Mouse (Mus musculus): ENCODE results near the gene Slc22a12. TPM values are rescaled to one million over a fixed set of nuclear protein-coding genes. Genes with fewer than 3 reads are reported as not detected.

The Slc22a12 gene
- polyA plus RNA-seq, 1 experiment from 2014 or later = not detected

- 81% methylated on average over 4 of the region's 4 CpGs for WGBS
- ATAC-seq (ENCODE audit: low read depth) = no peak
Measured at GRCm38 (mm10) chr19:6551215-6551614, 8.4 kb upstream of the Slc22a12 start.

GRCm38 (mm10) chr19:6549566-6549965 is 6.7 kb upstream of the Slc22a12 start:
- no peak for ATAC-seq (ENCODE audit: low read depth)
- H3K27ac ChIP-seq (replicated peaks) = no peak overlapping the region
- no peak overlapping the region for H3K9ac ChIP-seq
- H3K9me3 ChIP-seq = no peaks in the 10 kb centered on the region
- no peaks in the 10 kb centered on the region for H3K36me3 ChIP-seq
- WGBS = 77% methylated on average over 11 of the region's 11 CpGs
- no peaks in the 10 kb centered on the region for H3K27me3 ChIP-seq
- H3K4me1 ChIP-seq (replicated peaks) = peaks cover 8% of the 10 kb centered on the region; the same call in 1 of the 2 replicates
- H3K4me2 ChIP-seq = no peak overlapping the region
- no peak overlapping the region for H3K4me3 ChIP-seq

More at GRCm38 (mm10) chr19:6551215-6551614, 8.4 kb upstream of the Slc22a12 start:
- Histone ChIP-seq H3K9me3 (no peaks in the 10 kb centered on the region), H3K27me3 (no peaks in the 10 kb centered on the region), H3K4me3 (no peak overlapping the region), H3K4me2 (no peak overlapping the region), H3K9ac (no peak overlapping the region), H3K36me3 (no peaks in the 10 kb centered on the region), H3K27ac (replicated peaks) (no peak overlapping the region), H3K4me1 (replicated peaks) (peaks cover 8% of the 10 kb centered on the region; the same call in 1 of the 2 replicates)

GRCm38 (mm10) chr19:6548431-6549410 is 5.9 kb upstream of the Slc22a12 start:
- no peak overlapping the region for H3K4me2 ChIP-seq
- no peaks in the 10 kb centered on the region for H3K36me3 ChIP-seq
- no peaks in the 10 kb centered on the region for H3K9me3 ChIP-seq
- no peaks in the 10 kb centered on the region for H3K27me3 ChIP-seq
- no peak overlapping the region for H3K4me3 ChIP-seq
- ATAC-seq (ENCODE audit: low read depth) = no peak
- peaks cover 1% of the 10 kb centered on the region; the same call in 1 of the 2 replicates for H3K4me1 ChIP-seq (replicated peaks)
- no peak overlapping the region for H3K27ac ChIP-seq (replicated peaks)
- WGBS = 76% methylated on average over 16 of the region's 16 CpGs
- H3K9ac ChIP-seq = no peak overlapping the region

GRCm38 (mm10) chr19:6547801-6548200 is 5.0 kb upstream of the Slc22a12 start:
- H3K9me3 ChIP-seq = no peaks in the 10 kb centered on the region
- no peak for ATAC-seq (ENCODE audit: low read depth)
- no peaks in the 10 kb centered on the region; the same call in 1 of the 2 replicates for H3K4me1 ChIP-seq (replicated peaks)
- no peaks in the 10 kb centered on the region for H3K27me3 ChIP-seq
- WGBS = 88% methylated on average over 5 of the region's 5 CpGs
- no peak overlapping the region for H3K9ac ChIP-seq
- no peak overlapping the region for H3K4me3 ChIP-seq
- no peak overlapping the region for H3K27ac ChIP-seq (replicated peaks)
- H3K4me2 ChIP-seq = no peak overlapping the region
- H3K36me3 ChIP-seq = no peaks in the 10 kb centered on the region

- H3K4me1 ChIP-seq (replicated peaks) = no peaks in the 10 kb centered on the region; the same call in 1 of the 2 replicates
- H3K4me3 ChIP-seq = no peak overlapping the region
- H3K27me3 ChIP-seq = no peaks in the 10 kb centered on the region
- no peak for ATAC-seq (ENCODE audit: low read depth)
- H3K4me2 ChIP-seq = no peak overlapping the region
- no peak overlapping the region for H3K9ac ChIP-seq
- H3K9me3 ChIP-seq = no peaks in the 10 kb centered on the region
- H3K36me3 ChIP-seq = no peaks in the 10 kb centered on the region
- no peak overlapping the region for H3K27ac ChIP-seq (replicated peaks)
- 77% methylated on average over 1 of the region's 1 CpGs for WGBS
Measured at GRCm38 (mm10) chr19:6546096-6546495, 3.3 kb upstream of the Slc22a12 start.

- Histone ChIP-seq H3K27ac (replicated peaks) (no peak overlapping the region), H3K4me2 (no peak overlapping the region), H3K9me3 (no peaks in the 10 kb centered on the region), H3K36me3 (no peaks in the 10 kb centered on the region), H3K9ac (no peak overlapping the region), H3K4me3 (no peak overlapping the region), H3K4me1 (replicated peaks) (no peaks in the 10 kb centered on the region; the same call in 1 of the 2 replicates), H3K27me3 (no peaks in the 10 kb centered on the region)
- ATAC-seq (ENCODE audit: low read depth) = no peak
- 92% methylated on average over 5 of the region's 5 CpGs for WGBS
Measured at GRCm38 (mm10) chr19:6545481-6545880, 2.6 kb upstream of the Slc22a12 start.

- Histone ChIP-seq H3K27me3 (no peaks in the 10 kb centered on the region), H3K4me3 (no peak overlapping the region), H3K9me3 (no peaks in the 10 kb centered on the region), H3K4me1 (replicated peaks) (no peaks in the 10 kb centered on the region; the same call in 1 of the 2 replicates), H3K9ac (no peak overlapping the region), H3K27ac (replicated peaks) (no peak overlapping the region), H3K36me3 (no peaks in the 10 kb centered on the region), H3K4me2 (no peak overlapping the region)
- ATAC-seq (ENCODE audit: low read depth) = no peak
- 88% methylated on average over 13 of the region's 13 CpGs for whole genome bisulfite sequencing
Measured at GRCm38 (mm10) chr19:6544712-6545111, 1.9 kb upstream of the Slc22a12 start.

GRCm38 (mm10) chr19:6543518-6543917 is 686 bp upstream of the Slc22a12 start:
- Histone ChIP-seq H3K9me3 (no peaks in the 10 kb centered on the region), H3K27me3 (no peaks in the 10 kb centered on the region), H3K4me2 (no peak overlapping the region), H3K9ac (no peak overlapping the region), H3K27ac (replicated peaks) (no peak overlapping the region), H3K4me1 (replicated peaks) (no peaks in the 10 kb centered on the region; the same call in 1 of the 2 replicates), H3K36me3 (no peaks in the 10 kb centered on the region), H3K4me3 (no peak overlapping the region)
- WGBS = 44% methylated on average over 7 of the region's 7 CpGs
- ATAC-seq (ENCODE audit: low read depth) = no peak

- no peak for ATAC-seq (ENCODE audit: low read depth)
- Histone ChIP-seq H3K4me3 (no peak overlapping the region), H3K27me3 (no peaks in the 10 kb centered on the region), H3K27ac (replicated peaks) (no peak overlapping the region), H3K36me3 (no peaks in the 10 kb centered on the region), H3K4me1 (replicated peaks) (no peaks in the 10 kb centered on the region; the same call in 1 of the 2 replicates), H3K9ac (no peak overlapping the region), H3K9me3 (no peaks in the 10 kb centered on the region), H3K4me2 (no peak overlapping the region)
- 96% methylated on average over 6 of the region's 6 CpGs for WGBS
Measured at GRCm38 (mm10) chr19:6543035-6543383, 177 bp upstream of the Slc22a12 start.

- H3K27ac ChIP-seq (replicated peaks) = no peak overlapping the region
- no peak for ATAC-seq (ENCODE audit: low read depth)
Measured at GRCm38 (mm10) chr19:6541521-6541920, 1.3 kb downstream of the Slc22a12 start.

GRCm38 (mm10) chr19:6540191-6540590 is 2.6 kb downstream of the Slc22a12 start:
- Histone ChIP-seq H3K9me3 (no peaks in the 10 kb centered on the region), H3K36me3 (no peaks in the 10 kb centered on the region), H3K4me2 (no peak overlapping the region), H3K4me3 (no peak overlapping the region), H3K4me1 (replicated peaks) (peaks cover 3% of the 10 kb centered on the region; the same call in 1 of the 2 replicates), H3K27ac (replicated peaks) (no peak overlapping the region), H3K9ac (no peak overlapping the region), H3K27me3 (no peaks in the 10 kb centered on the region)
- WGBS = 79% methylated on average over 6 of the region's 6 CpGs
- no peak for ATAC-seq (ENCODE audit: low read depth)

More at GRCm38 (mm10) chr19:6541521-6541920, 1.3 kb downstream of the Slc22a12 start:
- no peaks in the 10 kb centered on the region for H3K27me3 ChIP-seq
- H3K4me1 ChIP-seq (replicated peaks) = peaks cover 3% of the 10 kb centered on the region; the same call in 1 of the 2 replicates
- no peaks in the 10 kb centered on the region for H3K36me3 ChIP-seq
- H3K9me3 ChIP-seq = no peaks in the 10 kb centered on the region
- H3K4me2 ChIP-seq = no peak overlapping the region
- WGBS = 95% methylated on average over 7 of the region's 7 CpGs
- H3K4me3 ChIP-seq = no peak overlapping the region
- H3K9ac ChIP-seq = no peak overlapping the region

- Histone ChIP-seq H3K9ac (no peak overlapping the region), H3K4me3 (no peak overlapping the region), H3K9me3 (no peaks in the 10 kb centered on the region), H3K36me3 (no peaks in the 10 kb centered on the region), H3K4me2 (no peak overlapping the region), H3K27me3 (no peaks in the 10 kb centered on the region), H3K4me1 (replicated peaks) (peaks cover 3% of the 10 kb centered on the region; the same call in 1 of the 2 replicates), H3K27ac (replicated peaks) (no peak overlapping the region)
- WGBS = 75% methylated on average over 4 of the region's 4 CpGs
- ATAC-seq (ENCODE audit: low read depth) = no peak
Measured at GRCm38 (mm10) chr19:6539592-6539991, 3.2 kb downstream of the Slc22a12 start.

Data from neural tube, embryonic 13.5 days (tissue).